Mouse (Mus musculus) cerebellum, adult 9-11 months (tissue): ENCODE results near the gene Vmn2r-ps130.
"Not testable (repeated sequence)": the region's sequence is repeated elsewhere in the genome, so short reads cannot be mapped to it uniquely, and the experiment has no call there.

Experiments
- DNase-seq: peaks from one replicate; pipeline ENCODE4 v3.0.0; 2022

Gene Vmn2r-ps130

DNA sequence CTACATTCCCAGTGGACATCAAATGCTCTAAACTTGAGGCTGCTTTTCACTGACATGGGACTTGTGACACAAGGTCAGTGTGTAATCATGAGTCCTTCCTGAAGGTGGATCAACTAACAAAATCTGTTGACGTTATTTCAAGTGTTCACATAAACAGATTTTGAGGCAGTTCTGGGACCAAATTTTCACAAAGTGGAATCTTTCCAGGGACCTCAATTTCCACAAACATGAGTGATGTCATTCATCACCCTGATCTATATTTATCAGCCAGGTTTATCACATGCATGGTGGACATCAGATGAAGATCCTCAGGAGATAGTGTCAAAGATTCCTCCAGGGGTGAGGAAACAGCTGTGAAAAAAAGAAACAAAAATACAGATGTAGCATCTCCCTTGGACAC, at the start of gene Vmn2r-ps130:
Gene Vmn2r-ps130 (plus strand): TSS at position 301 of the 400 bp plus-strand sequence.
- not testable (repeated sequence) for DNase-seq
